15 mouse cellular contexts compared by ENCODE assay signal in the genomic region with DNA sequence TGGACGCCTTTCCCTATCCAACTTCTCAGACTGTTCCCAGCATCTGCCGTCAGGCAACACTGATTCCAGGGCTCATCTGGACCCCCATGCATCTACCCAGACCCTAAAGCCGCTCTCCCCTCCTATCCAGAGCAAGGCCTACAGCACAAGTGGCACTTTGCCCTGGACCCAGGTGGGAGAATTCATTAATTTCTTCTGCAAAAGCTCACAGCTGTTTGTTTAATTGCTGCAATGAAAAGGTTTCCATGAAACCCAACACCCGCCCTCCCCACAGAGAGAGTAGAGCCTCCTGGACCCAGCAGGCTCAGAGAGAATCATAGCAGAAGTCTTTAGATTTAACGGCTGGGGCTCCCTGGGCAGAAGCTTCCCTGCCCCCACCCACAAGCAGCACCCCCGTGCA. TPM values are rescaled to one million over a fixed set of nuclear protein-coding genes. Genes with fewer than 3 reads are reported as not detected.
A peak's percentile ranks its signal among the peaks of the same experiment; 100 is the strongest.
DNase-seq lines count a peak whose midpoint lies in the region; ATAC-seq lines count a peak whose summit lies in the region.
"Had no signal": no experiment of that assay in that cellular context is flagged by ENCODE, and none has a peak within 500 bp of the region (broad histone marks: within the 10 kb centered on the region; RNA-seq: fewer than 3 reads in every experiment).

No protein-coding gene starts in this region.

- no peak for DNase-seq in kidney, adult 11 months
- DNase-seq in forelimb bud, embryonic 11.5 days (ENCODE audit: low read depth, low spot score) = peak; percentile 48
- DNase-seq in c-Kit-positive CD71-positive TER-119-positive erythroid progenitor cells, embryonic 14.5 days (ENCODE audit: low spot score) = no peak
- no peak for DNase-seq in frontal cortex, postnatal 25 days (ENCODE audit: low spot score in 2 of 2)
- no peak for DNase-seq in embryo, embryonic 10 days (ENCODE audit: low spot score)
- DNase-seq: cerebellum, adult 9-10 months; heart, adult 11 months; lung, adult 18-20 months; right cerebral cortex, postnatal 25 days; thymus, postnatal 36 days had no signal

- H3K9ac ChIP-seq in kidney, embryonic 14.5 days (ENCODE audit: low read depth, low read length) = no peak overlapping the region
- H3K9ac ChIP-seq in embryonic facial prominence, embryonic 12.5 days = no peak overlapping the region
- no peak overlapping the region for H3K9ac ChIP-seq in limb, embryonic 13.5 days

- no peak overlapping the region for H3K4me3 ChIP-seq in kidney, embryonic 14.5 days (ENCODE audit: low read length)
- H3K4me3 ChIP-seq in embryonic facial prominence, embryonic 12.5 days = no peak overlapping the region
- no peak overlapping the region for H3K4me3 ChIP-seq in limb, embryonic 13.5 days
- H3K4me3 ChIP-seq: erythroblast, embryonic 14.5 days had no signal

- peak overlapping the region; percentile 2; the same call in 1 of the 2 replicates for H3K27ac ChIP-seq in kidney, embryonic 14.5 days (ENCODE audit: low read depth, low read length)
- peak overlapping the region; percentile 51 for H3K27ac ChIP-seq in embryonic facial prominence, embryonic 12.5 days
- H3K27ac ChIP-seq in limb, embryonic 13.5 days = peak overlapping the region; percentile 69; the same call in 1 of the 2 replicates

- H3K4me1 ChIP-seq in kidney, embryonic 14.5 days (ENCODE audit: control insufficient read depth, insufficient read depth, low read length) = peaks cover 25% of the 10 kb centered on the region
- H3K4me1 ChIP-seq in embryonic facial prominence, embryonic 12.5 days = peaks cover 40% of the 10 kb centered on the region
- peaks cover 55% of the 10 kb centered on the region for H3K4me1 ChIP-seq in limb, embryonic 13.5 days

- 46% methylated on average over 6 of the region's 6 CpGs for WGBS in kidney, embryonic 14.5 days
- 48% methylated on average over 6 of the region's 6 CpGs for WGBS in embryonic facial prominence, embryonic 12.5 days
- WGBS in limb, embryonic 13.5 days = 20% methylated on average over 6 of the region's 6 CpGs

- H3K9me3 ChIP-seq in kidney, embryonic 14.5 days (ENCODE audit: control insufficient read depth, low read length) = no peaks in the 10 kb centered on the region
- H3K9me3 ChIP-seq in embryonic facial prominence, embryonic 12.5 days = no peaks in the 10 kb centered on the region
- H3K9me3 ChIP-seq in limb, embryonic 13.5 days = no peaks in the 10 kb centered on the region

- no peak for ATAC-seq in kidney, embryonic 14.5 days (ENCODE audit: low FRiP score, low TSS enrichment)
- ATAC-seq in embryonic facial prominence, embryonic 12.5 days (ENCODE audit: insufficient number of reproducible peaks, insufficient read depth, low FRiP score, low TSS enrichment) = no peak
- 0 out of 2 replicates have a peak, but pooled peaks have one; percentile 9 for ATAC-seq in limb, embryonic 13.5 days (ENCODE audit: low FRiP score, low read depth)

- H3K36me3 ChIP-seq in kidney, embryonic 14.5 days (ENCODE audit: control insufficient read depth, insufficient read depth, low read length) = no peaks in the 10 kb centered on the region
- no peaks in the 10 kb centered on the region for H3K36me3 ChIP-seq in embryonic facial prominence, embryonic 12.5 days
- H3K36me3 ChIP-seq in limb, embryonic 13.5 days = no peaks in the 10 kb centered on the region
- H3K36me3 ChIP-seq: G1E had no signal

- no peaks in the 10 kb centered on the region for H3K27me3 ChIP-seq in kidney, embryonic 14.5 days (ENCODE audit: control insufficient read depth, insufficient read depth, low read length)
- no peaks in the 10 kb centered on the region for H3K27me3 ChIP-seq in embryonic facial prominence, embryonic 12.5 days
- H3K27me3 ChIP-seq in limb, embryonic 13.5 days = no peaks in the 10 kb centered on the region

- H3K4me2 ChIP-seq in kidney, embryonic 14.5 days (replicated peaks; ENCODE audit: low read depth, low read length) = no peak overlapping the region
- no peak overlapping the region for H3K4me2 ChIP-seq in embryonic facial prominence, embryonic 12.5 days (replicated peaks)
- H3K4me2 ChIP-seq in limb, embryonic 13.5 days (replicated peaks) = peak overlapping the region; percentile 42

RNA-seq across cellular contexts. Expression of gene Ankrd13b, which starts 4.2 kb away (rescaled TPM):
- polyA plus RNA-seq in kidney, embryonic 14.5 days (2014; fragmentation: Nextera tagmentation; extraction: Ambion mirVana) = 6.8 and 8.6 TPM in 2 replicates
- 15.0 and 15.5 TPM in 2 replicates for polyA plus RNA-seq in embryonic facial prominence, embryonic 12.5 days (2016; fragmentation: Nextera tagmentation; extraction: Ambion mirVana)
- polyA plus RNA-seq in limb, embryonic 13.5 days (2015; fragmentation: Nextera tagmentation; extraction: Ambion mirVana) = 10.0 and 10.4 TPM in 2 replicates

RNA-seq across cellular contexts. Expression of gene Git1, which starts 8.1 kb away (rescaled TPM):
- polyA plus RNA-seq in kidney, embryonic 14.5 days (2014; fragmentation: Nextera tagmentation; extraction: Ambion mirVana) = 18.1 and 19.3 TPM in 2 replicates
- 11.1 and 11.5 TPM in 2 replicates for polyA plus RNA-seq in embryonic facial prominence, embryonic 12.5 days (2016; fragmentation: Nextera tagmentation; extraction: Ambion mirVana)
- polyA plus RNA-seq in limb, embryonic 13.5 days (2015; fragmentation: Nextera tagmentation; extraction: Ambion mirVana) = 9.8 and 10.9 TPM in 2 replicates

RNA-seq across cellular contexts. Expression of gene Coro6, which starts 23.0 kb away (rescaled TPM):
- polyA plus RNA-seq in kidney, embryonic 14.5 days (2014; fragmentation: Nextera tagmentation; extraction: Ambion mirVana) = 0.39 and 0.54 TPM in 2 replicates
- polyA plus RNA-seq in embryonic facial prominence, embryonic 12.5 days (2016; fragmentation: Nextera tagmentation; extraction: Ambion mirVana) = 0.15 and 0.22 TPM in 2 replicates
- 0.56 and 0.78 TPM in 2 replicates for polyA plus RNA-seq in limb, embryonic 13.5 days (2015; fragmentation: Nextera tagmentation; extraction: Ambion mirVana)
- polyA plus RNA-seq: erythroblast, embryonic 14.5 days; G1E had no signal

RNA-seq across cellular contexts. Expression of gene Abhd15, which starts 29.7 kb away (rescaled TPM):
- 1.4 and 2.6 TPM in 2 replicates for polyA plus RNA-seq in kidney, embryonic 14.5 days (2014; fragmentation: Nextera tagmentation; extraction: Ambion mirVana)
- polyA plus RNA-seq in embryonic facial prominence, embryonic 12.5 days (2016; fragmentation: Nextera tagmentation; extraction: Ambion mirVana) = 2.8 and 2.9 TPM in 2 replicates
- 1.5 and 1.6 TPM in 2 replicates for polyA plus RNA-seq in limb, embryonic 13.5 days (2015; fragmentation: Nextera tagmentation; extraction: Ambion mirVana)

RNA-seq across cellular contexts. Expression of gene Trp53i13, which starts 30.6 kb away (rescaled TPM):
- polyA plus RNA-seq in kidney, embryonic 14.5 days (2014; fragmentation: Nextera tagmentation; extraction: Ambion mirVana) = 36.9 and 37.4 TPM in 2 replicates
- polyA plus RNA-seq in embryonic facial prominence, embryonic 12.5 days (2016; fragmentation: Nextera tagmentation; extraction: Ambion mirVana) = 52.8 and 55.2 TPM in 2 replicates
- polyA plus RNA-seq in limb, embryonic 13.5 days (2015; fragmentation: Nextera tagmentation; extraction: Ambion mirVana) = 57.6 and 57.8 TPM in 2 replicates

Comparison
In these comparisons a context has a peak if more than half of its experiments do, and no peak if none do; other contexts are left out.
1. H3K27ac ChIP-seq: peak in every context shown above with its lines; median percentile 69 in limb, embryonic 13.5 days; 51 in embryonic facial prominence, embryonic 12.5 days; 2 in kidney, embryonic 14.5 days.